Mouse (Mus musculus) adrenal gland, postnatal 25 days (tissue): ENCODE measurements around the gene Ccdc84. TPM values are rescaled to one million over a fixed set of nuclear protein-coding genes. Genes with fewer than 3 reads are reported as not detected.
A peak's percentile ranks its signal among the peaks of the same experiment; 100 is the strongest.
"Not testable (repeated sequence)": the region's sequence is repeated elsewhere in the genome, so short reads cannot be mapped to it uniquely, and the experiment has no call there.

ENCODE experiments used
- DNase-seq: peaks from one replicate; pipeline ENCODE4 v3.0.0; 2021; ENCODE audit warnings: mixed read lengths
- total RNA-seq: library from RNA; stranded (reverse); gene quantifications from 2 replicates; pipeline ENCODE4 v1.2.3, GENCODE M21; 2021

The Ccdc84 gene
- total RNA-seq, 1 experiment from 2014 or later, result 21.9 TPM

DNA sequence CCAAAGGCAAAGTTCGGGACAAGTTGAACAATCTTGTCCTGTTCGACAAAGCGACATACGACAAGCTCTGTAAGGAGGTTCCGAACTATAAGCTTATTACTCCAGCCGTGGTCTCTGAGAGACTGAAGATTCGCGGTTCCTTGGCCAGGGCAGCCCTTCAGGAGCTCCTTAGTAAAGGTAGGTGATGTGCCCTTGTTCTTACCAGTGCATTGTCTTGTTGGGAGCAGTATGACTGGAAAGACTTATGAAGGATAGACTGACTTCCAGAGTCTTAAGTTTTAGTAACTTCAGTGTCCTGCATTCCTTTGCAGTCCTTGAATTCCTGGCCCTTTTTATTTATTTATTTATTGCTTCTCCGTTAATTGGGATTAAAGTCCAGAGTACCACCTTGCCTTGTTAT is 9.7 kb downstream of the Ccdc84 start:
- DNase-seq, result not testable (repeated sequence)

DNA sequence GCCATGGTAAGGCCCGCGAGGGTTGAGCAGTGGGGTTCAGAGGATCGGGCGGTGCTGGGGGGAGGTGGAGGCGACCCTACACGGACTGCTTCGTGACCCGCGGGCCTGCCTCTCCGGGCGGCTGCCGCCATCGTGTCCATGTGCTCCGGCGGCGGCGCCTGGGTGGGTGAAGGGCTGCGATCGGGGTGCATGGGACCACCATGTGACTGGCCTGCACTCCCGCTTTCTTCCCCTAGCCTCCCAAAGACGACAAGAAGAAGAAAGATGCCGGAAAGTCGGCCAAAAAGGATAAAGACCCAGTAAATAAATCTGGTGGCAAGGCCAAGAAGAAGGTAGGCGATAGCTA is 10.6 kb downstream of the Ccdc84 start:
- no peak for DNase-seq

DNA sequence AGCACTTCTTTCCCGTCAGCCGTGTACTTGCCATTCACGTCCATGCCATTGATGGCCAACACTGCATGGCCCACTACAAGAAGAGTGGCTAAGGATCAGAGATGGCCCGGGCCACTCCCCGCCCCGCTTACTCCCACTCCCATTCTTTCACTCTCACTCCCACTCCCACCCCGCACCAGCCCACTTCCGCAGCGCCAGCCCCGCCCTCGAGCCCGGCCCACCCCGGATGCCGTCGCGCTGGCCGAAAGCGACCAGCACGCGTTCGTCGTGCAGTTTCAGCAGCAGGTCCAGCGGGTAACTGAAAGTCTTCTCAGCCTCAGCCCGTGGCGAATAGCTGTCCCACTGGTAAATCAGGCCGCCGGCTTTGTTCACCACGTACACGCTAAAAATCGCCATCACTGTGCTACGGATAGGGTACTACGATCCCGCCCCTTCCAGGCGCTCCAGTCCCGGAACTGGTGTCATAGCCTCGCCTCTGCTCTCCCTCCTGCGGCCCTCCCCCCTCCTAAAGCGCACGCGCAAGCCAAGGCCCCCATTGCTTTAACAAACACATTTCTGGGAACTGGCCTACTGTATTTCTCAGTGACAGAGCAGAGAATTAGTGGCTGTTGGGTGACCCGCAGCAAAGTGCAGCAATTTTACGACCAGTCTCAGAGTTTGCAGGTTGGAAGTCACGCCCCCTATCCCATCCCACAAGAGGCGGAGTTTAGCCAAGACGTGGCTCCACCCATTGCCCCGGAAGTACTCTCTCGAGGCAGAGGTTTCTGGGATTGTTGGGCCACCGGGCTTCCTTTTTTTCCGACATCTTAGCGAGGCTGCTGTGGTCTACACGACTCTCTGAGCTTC is 11.2 kb downstream of the Ccdc84 start, which contains the start of the genes Rps25 and Trappc4:
Gene Rps25, plus strand, starts transcription at position 234 of the 846 bp plus-strand sequence.
Gene Trappc4, minus strand, starts transcription at position 695 of the 846 bp plus-strand sequence.
- DNase-seq, result peak; percentile 89

DNA sequence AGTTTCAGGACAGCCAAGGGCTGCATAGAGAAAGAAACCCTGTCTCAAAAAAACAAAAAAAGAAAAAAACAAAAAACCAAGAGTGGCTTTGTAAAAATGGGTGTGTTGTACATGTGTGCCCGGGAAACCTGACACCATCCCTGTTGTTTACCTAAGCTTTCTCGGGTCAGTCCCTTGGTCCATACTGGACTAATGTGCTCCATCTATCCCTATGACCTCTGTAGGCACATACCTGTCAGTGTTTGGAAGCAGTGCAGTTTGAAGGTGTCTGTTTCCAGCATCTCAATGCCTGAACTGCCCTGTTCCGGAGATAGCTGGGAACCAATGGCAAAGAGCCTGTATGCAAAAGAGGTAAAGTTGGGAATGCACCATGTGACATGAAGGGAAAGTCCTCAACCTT is 13.4 kb downstream of the Ccdc84 start:
- DNase-seq, result no peak

DNA sequence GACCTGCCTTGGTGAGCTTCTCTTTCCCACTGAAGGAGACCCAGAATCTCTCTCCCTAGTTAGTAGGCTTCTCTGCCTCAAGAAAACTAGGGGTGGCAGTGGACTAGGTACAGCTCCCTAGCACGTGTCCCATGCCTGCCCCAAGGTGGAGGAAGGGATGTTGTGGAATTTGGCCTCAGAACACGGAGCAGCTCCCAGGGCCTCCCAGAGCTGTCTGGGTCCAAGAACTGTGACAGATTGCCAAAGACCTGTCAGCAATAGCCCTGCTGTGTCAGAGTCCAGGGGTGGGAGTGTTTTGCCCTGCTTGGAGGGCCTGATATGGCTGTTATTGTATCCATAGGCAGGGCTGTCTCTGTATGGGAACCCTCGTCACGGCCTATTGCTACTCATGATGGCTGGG is 17.3 kb downstream of the Ccdc84 start:
- DNase-seq, result no peak

DNA sequence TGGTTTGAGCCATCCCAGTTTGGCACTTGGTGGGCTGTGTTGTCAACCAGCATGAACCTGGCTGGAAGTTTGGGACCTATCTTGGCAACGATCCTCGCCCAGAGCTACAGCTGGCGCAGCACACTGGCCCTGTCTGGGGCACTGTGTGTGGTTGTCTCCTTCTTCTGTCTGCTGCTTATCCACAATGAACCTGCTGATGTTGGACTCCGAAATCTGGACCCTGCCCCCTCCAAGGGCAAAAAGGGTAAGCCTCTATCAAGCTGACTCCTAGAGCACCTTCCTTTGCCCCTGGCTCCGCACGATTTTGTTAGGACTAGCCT is 18.6 kb downstream of the Ccdc84 start:
- no peak for DNase-seq

DNA sequence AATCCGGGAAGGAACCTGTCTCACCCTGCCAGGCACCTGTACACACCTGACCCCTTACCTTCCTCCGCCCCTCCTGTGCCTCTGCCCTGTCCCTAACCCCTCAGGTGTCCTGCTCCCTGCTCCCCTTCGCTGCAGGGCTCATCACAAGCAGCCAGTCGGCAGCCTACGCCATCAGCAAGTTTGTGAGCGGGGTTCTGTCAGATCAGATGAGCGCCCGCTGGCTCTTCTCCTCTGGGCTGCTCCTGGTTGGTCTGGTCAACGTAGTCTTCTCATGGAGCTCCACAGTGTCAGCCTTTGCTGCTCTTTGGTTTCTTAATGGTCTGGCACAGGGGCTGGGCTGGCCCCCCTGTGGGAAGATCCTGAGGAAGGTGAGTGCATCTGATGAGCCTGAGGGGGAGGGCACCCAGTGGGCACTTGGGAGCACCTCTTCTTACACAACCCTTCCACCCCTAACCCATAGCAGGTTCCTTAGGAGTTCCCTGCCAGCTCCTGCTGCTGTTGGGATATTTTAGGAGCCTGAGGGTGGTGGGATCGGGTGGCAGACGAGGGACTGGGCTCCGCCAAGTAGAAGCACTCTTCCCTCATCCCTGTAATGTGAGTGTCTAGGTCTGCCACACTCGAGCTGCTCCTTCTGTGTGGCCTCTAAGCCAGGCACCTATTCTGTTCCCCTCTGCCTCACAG is 19.1 kb downstream of the Ccdc84 start:
- DNase-seq, result no peak

DNA sequence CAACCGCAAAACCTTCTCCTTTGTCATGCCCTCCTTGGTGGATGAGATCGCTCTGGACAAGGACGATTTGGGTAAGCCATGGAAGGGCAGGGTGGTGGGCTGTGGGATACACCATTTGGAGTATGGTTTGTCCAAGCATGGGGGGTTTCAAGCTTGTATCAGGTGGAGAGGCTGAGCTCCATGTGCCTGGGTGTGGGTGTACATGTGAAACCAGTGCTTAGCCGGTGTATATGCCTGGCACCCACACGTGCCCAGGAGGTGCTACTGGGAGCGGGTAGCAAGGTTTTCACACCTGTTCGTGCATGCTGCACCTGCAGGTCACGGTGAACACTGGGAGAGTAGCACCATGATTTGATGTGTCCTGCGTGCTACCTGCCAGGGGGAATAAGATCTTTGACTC is 19.8 kb downstream of the Ccdc84 start:
- no peak for DNase-seq

DNA sequence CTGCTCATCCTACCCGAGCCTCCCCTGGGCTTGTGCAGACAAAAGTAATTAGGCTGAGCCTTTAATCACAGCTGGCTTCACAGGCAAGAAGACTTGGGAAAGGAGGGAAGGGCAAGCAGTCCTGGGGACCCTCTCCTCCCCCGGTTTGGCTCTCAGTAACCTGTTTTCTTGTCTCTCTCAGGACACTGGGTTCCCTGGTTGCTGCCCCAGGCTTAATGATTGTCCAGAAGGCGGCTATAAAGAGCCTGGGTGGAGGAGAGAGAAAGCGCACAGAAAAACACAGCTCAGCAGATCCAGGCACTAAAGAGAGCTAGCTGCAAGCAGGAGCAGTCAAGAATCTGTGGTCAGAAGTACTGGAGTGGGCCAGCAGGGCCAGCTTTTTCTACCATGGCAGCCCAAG is 20.3 kb downstream of the Ccdc84 start:
- DNase-seq, result no peak

DNA sequence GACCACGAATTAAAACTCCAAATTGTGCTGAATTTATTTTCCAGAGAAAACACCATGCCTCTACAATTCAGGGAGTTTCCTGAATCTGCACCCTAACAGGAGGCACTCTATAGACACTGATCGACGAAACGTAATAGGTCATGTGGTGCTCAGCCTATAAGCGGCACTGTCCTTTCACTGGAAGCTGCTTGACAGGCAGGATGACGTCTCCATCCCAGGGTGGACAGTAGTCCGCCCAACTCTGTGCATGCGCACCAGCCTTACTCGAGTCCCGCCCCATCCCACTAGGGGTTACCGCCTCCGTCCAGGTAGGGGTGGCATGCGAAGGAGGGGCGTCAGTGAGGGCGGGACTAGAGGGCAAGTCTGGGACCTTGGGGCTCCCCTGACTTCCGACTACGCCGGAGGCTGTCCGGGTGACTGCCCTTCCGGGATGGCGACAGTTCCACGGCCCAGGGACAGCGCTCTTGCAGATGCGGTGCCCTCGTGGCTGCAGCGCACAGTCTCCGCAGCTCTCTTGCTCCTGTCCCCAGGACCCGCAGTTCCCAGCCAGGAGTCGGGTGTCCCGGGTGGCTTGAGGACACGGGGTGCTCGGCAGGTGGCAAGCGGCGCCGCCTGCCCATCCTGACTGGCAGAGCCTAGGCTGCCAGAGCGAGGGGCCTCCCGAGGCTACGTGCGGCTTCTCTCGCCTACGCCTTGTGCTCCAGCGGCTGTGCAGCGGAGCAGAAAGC is 21.5 kb downstream of the Ccdc84 start, which contains the start of gene Slc37a4:
Gene Slc37a4, plus strand, starts transcription at position 169 of the 728 bp plus-strand sequence.
- peak; percentile 95 for DNase-seq

DNA sequence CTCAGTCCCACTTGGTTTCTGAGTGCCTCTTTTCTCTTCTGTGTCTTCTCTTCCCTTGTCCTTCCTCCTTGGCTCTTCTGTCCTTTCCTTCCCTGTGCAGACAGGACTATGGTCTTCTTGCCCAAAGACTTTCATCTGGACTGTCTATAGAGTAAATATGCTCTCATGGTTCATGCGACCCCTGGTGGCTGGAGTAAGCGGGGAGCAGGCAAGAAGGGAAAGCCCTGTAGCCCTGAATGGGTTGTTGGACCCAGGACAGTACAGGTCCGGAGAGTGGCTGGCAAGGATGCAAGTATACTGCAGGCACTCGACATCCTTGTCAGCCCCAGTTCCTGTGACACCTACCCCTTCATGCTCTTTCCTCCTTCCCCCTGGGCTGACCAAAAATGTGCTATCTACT is 26.9 kb downstream of the Ccdc84 start:
- DNase-seq, result peak; percentile 80

DNA sequence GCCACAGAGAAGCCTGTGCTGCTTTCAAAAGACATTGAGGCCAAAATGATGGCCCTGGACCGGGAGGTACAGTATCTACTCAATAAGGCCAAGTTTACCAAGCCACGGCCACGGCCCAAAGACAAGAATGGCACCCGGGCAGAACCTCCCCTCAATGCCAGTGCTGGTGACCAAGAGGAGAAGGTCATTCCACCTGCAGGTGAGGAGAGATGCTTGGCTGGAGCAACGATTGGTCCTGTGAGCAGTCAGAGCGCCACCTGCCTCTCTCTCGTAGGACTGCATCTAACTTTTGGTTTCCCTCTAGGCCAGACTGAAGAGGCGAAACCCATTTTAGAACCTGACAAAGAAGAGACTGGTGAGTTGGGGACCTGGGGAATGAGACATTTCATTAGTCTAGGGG is 29.1 kb downstream of the Ccdc84 start:
- no peak for DNase-seq

DNA sequence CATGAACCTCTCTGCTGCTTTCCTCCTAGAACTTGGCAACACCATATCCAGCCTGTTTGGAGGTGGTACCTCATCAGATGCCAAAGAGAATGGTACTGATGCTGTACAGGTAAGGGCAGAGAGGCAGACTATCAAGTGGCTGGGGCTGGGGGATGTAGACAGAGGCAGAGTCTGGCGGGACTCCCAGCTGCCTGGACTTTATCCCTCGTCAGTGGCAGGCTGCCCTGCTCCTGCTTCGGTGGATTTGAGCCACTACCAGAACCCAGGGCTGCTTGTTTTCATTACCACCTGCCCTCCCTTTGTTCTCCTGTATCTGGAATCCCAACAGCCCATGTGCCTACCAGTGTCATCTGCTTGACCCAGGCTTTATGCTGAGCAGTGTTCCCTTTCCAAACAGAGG is 31.1 kb downstream of the Ccdc84 start:
- no peak for DNase-seq

DNA sequence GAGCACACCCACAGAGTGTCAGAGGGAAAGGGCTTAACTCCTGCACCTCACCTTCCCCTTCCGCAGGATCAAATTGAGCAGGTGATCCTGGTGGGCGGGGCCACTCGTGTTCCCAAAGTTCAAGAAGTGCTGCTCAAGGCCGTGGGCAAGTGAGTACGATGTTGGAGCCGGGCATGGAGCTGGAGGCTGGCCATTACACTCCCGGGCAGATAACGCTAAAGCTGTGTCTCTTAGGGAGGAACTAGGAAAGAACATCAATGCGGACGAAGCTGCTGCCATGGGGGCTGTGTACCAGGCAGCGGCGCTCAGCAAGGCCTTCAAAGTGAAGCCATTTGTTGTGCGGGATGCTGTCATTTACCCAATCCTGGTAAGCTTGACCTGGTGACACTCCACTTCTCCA is 33.8 kb downstream of the Ccdc84 start:
- DNase-seq, result no peak

DNA sequence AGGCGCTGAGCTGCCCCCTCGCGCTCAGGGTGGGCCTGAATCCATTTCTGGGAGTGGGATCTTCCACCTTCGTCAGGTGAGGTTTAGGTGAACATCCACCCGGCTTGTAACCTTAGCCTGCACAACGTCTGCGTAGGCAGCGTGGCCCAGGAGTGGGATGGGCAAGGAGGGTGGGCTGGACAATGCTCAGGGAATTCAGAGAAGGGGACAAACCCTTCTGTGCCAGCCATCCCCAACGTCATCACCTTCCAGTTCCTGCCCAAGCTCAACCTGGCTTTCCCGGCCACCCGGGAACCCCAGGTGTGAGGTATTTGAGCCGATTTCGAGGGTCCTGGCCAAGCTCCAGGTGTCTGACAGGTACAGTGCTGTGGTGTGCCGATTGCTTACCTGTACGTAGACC is 38.5 kb downstream of the Ccdc84 start:
- no peak for DNase-seq

DNA sequence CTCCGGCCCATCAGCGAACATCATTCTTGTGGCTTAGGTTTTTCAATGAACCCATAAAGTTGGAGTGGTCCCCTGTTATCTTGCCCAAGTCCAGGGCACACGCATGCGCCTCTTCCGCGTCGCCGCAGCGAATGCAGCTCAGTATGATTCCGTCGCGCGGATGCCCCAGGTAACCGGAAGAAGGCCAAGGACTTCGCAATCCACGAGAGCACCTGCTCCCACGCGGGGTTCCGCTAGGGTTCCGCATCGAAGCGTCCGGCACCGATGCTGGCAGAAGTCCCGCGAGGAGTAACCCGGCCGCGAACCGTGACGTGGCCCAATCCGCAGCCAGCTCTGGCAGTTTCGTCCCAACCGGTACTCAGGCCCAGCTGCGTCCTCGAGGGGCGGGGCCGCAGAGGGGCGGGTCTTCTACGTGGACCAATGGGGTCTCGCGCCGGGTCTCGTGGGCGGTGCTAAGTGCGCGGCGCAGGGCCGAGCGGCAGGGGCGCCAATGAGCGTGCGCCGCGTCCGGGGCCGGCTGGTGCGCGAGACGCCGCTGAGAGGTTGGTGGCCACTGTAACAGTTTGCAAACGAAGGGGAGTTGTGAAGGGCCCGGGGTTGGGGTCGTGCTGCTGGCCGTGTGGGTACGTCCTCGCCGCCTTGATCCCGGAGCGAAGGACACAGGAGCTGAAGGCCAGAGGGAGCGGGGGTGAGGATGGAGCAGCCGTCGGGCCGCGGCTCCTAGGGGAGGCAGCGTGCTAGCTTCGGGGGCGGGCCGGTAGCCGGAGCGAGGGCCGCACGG is 39.1 kb downstream of the Ccdc84 start, which contains the start of gene Hyou1:
Gene Hyou1, plus strand, starts transcription at position 437 of the 781 bp plus-strand sequence.
- DNase-seq, result peak; percentile 99

DNA sequence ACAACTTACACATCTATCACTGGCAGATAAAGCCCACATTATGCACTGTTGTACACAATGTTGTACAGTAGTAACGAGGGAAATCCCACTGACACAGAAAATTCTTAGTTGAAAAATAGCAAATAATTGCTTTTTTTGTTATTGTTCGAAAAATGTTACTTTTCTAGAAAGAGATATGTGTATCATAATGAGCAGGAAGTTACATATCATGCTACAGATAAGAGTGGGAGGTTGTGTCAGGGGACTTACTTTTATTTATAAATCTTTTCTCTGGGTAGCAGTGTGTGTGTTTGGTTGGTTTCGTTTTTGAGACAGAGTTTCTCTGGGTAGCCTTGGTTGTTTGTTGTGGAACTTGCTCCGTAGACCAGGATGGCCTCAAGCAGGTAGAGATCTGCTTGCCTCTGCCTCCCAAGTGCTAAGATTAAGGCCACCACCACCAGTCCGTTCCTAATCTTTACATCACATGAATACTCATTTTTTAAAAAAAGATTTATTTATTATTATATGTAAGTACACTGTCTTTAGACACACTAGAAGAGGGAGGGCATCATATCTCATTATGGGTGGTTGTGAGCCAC is 40.1 kb downstream of the Ccdc84 start:
- DNase-seq, result no peak

DNA sequence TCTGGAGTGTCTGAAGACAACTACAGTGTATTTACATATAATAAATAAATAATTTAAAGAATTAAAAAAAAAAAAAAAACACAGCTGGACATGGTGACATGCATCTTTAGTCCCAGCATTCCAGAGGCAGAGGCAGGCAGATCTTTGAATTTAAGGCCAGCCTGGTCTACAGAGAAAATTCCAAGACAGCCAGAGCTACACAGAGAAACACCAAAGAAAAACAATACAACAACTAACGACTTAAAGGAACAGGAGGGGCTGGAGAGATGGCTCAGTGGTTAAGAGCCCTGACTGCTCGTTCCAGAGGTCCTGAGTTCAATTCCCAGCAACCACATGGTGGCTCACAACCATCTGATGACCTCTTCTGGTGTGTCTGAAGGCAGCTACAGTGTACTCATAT is 41.0 kb downstream of the Ccdc84 start:
- not testable (repeated sequence) for DNase-seq

DNA sequence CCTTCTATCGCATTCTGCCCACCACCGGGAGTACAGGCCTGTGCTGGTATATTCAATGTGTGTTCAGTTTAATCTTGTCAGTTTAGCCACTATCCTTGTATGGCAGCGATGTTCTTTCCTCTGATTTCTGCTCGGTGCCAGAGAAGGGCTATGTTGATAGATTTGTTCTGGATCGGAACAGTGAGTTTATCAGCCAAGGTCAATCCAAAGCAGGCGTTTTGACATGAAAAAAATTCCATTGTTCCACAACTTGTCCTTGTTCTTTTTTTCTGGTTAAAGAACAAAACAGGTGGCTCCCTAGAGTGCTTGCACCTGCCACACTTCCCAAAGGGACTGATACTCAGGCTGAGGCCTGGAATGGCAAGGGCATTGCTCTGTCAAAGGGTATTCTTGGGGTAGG is 42.2 kb downstream of the Ccdc84 start:
- no peak for DNase-seq

DNA sequence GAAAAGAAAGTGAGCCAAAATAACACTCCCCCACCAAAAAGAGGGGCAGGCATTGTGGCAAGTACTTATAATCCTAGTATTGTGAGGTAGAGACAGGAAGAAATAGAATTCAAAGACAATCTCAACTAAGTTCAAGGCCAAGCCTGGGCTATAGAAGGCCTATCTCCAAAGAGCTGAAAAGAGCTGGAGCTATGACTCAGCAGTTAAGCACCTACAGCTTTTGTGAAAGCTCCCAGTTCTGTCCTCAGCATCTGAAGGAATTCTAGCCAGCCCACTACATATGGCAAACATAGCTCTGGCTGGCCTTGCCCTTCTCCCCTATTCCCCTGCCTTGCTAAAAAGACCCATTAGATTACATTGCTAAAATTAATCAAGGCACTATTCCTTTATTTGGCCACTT is 45.0 kb downstream of the Ccdc84 start:
- no peak for DNase-seq

DNA sequence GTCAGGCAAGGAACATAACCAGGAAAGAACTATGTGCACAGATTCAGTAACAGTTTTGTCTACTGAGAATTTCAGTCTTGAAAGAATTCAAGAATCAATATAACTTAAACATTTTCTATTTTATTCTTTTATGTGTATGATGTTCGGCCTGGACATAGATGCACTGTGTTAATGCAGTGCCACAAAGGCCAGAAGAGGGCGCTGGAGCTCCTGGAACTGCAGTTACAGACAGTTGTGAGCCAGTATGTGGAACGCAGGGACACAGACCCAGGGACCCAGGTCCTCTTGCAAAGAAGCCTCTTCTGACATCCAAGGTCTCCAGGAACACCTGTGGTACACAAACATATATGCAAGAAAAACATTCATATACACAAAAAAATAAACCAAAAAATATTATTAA is 53.9 kb downstream of the Ccdc84 start:
- DNase-seq, result no peak

DNA sequence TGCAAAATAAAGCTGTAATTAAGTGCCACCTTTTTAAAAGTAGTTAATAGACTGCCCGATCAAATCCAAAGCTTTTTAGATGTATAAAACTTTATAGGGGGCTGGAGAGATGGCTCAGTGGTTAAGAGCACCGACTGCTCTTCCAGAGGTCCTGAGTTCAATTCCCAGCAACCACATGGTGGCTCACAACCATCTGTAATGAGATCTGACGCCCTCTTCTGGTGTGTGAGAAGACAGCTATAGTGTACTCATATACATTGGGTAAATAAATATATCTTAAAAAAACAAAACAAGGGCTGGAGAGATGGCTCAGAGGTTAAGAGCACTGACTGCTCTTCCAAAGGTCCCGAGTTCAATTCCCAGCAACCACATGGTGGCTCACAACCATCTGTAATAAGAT is 56.4 kb downstream of the Ccdc84 start:
- not testable (repeated sequence) for DNase-seq
